Mouse (Mus musculus) embryonic facial prominence, embryonic 11.5 days (tissue): Measurements from ENCODE around the gene Tm4sf20. TPM values are rescaled to one million over a fixed set of nuclear protein-coding genes. Genes with fewer than 3 reads are reported as not detected.

Experiments
- ATAC-seq: fragments of 200-750 bp; cut with Nextera tagmentation; replicated peaks from 2 replicates; pipeline ENCODE4 v1.8.0; 2017; ENCODE audit warnings: low read depth; ENCODE audit not compliant: insufficient number of reproducible peaks, low FRiP score, low TSS enrichment
- DNase-seq: peaks from one replicate; pipeline ENCODE4 v3.0.0-alpha.2; 2015; ENCODE audit warnings: low spot score
- H3K27ac ChIP-seq: fragments of 300-500 bp; sonication (generic); replicated peaks from 2 replicates; pipeline ENCODE4 v1.5.1; 2014; ENCODE audit warnings: mild to moderate bottlenecking, low read depth, low read length, control low read depth
- H3K27me3 ChIP-seq: fragments of 300-500 bp; sonication (generic); 2 replicates; pipeline ENCODE4 v1.6.1; 2014; ENCODE audit warnings: mild to moderate bottlenecking, low read length, moderate library complexity, mixed read lengths; ENCODE audit not compliant: control insufficient read depth, insufficient read depth
- H3K36me3 ChIP-seq: fragments of 300-500 bp; sonication (generic); replicated peaks from 2 replicates; pipeline ENCODE4 v1.6.1; 2014; ENCODE audit warnings: low read depth, mild to moderate bottlenecking, low read length, moderate library complexity, mixed read lengths; ENCODE audit not compliant: control insufficient read depth, insufficient read depth
- H3K4me1 ChIP-seq: fragments of 300-500 bp; sonication (generic); 2 replicates; pipeline ENCODE4 v1.6.1; 2014; ENCODE audit warnings: low read length, mixed read lengths; ENCODE audit not compliant: control insufficient read depth, insufficient read depth
- H3K4me2 ChIP-seq: fragments of 300-500 bp; sonication (generic); 2 replicates; pipeline ENCODE4 v1.6.1; 2014; ENCODE audit warnings: low read depth, mild to moderate bottlenecking, control low read depth, low read length, moderate library complexity
- H3K4me3 ChIP-seq: fragments of 300-500 bp; sonication (generic); 2 replicates; pipeline ENCODE4 v1.5.1; 2014; ENCODE audit warnings: low read depth, low read length, control low read depth
- H3K9ac ChIP-seq: fragments of 300-500 bp; sonication (generic); replicated peaks from 2 replicates; pipeline ENCODE4 v1.6.1; 2014; ENCODE audit warnings: mild to moderate bottlenecking, control low read depth, low read length
- H3K9me3 ChIP-seq: fragments of 300-500 bp; sonication (generic); replicated peaks from 2 replicates; pipeline ENCODE4 v1.6.1; 2016; ENCODE audit warnings: mild to moderate bottlenecking, low read length, inconsistent platforms, mixed read lengths; ENCODE audit not compliant: control insufficient read depth
- WGBS: fragments of 180-500 bp; shearing (Covaris S2); extraction: QIAGEN DNeasy Blood & Tissue Kit; methylation state at CpG from one replicate; pipeline ENCODE4 v1.1.7; 2014; 5-methylcytosine and 5-hydroxymethylcytosine counted together
- polyA plus RNA-seq: library from polyadenylated mRNA; unstranded; fragments of >200 nt; fragmentation: Nextera tagmentation; extraction: Ambion mirVana; gene quantifications from 2 replicates; pipeline ENCODE4 v1.2.1, GENCODE M21; 2014

Tm4sf20 gene
- polyA plus RNA-seq = not detected in 2 replicates

GRCm38 (mm10) chr1:82768269-82768668, at the start of gene Tm4sf20:
Tm4sf20 (minus strand) TSS chr1:82768461.
- Histone ChIP-seq H3K36me3 (no peaks in the 10 kb centered on the region), H3K9me3 (no peaks in the 10 kb centered on the region), H3K27me3 (no peaks in the 10 kb centered on the region), H3K4me3 (no peak within 1 kb of the TSS), H3K27ac (no peak within 1 kb of the TSS), H3K4me1 (no peaks in the 10 kb centered on the region), H3K9ac (no peak within 1 kb of the TSS), H3K4me2 (no peak within 1 kb of the TSS)
- WGBS = 80% methylated on average over 5 of the region's 5 CpGs
- no peak for ATAC-seq
- no peak for DNase-seq

GRCm38 (mm10) chr1:82815941-82816716, 47.9 kb upstream of the Tm4sf20 start:
- ATAC-seq (no peak), DNase-seq (no peak)
- Histone ChIP-seq H3K27ac (no peak overlapping the region), H3K4me2 (no peak overlapping the region), H3K9me3 (no peaks in the 10 kb centered on the region), H3K9ac (no peak overlapping the region), H3K4me1 (no peaks in the 10 kb centered on the region), H3K4me3 (no peak overlapping the region), H3K36me3 (no peaks in the 10 kb centered on the region), H3K27me3 (no peaks in the 10 kb centered on the region)
- 75% methylated on average over 17 of the region's 17 CpGs for WGBS

GRCm38 (mm10) chr1:82811766-82812165, 43.5 kb upstream of the Tm4sf20 start:
- H3K36me3 ChIP-seq = no peaks in the 10 kb centered on the region
- WGBS = 62% methylated on average over 1 of the region's 1 CpGs
- H3K4me2 ChIP-seq = no peak overlapping the region
- H3K4me1 ChIP-seq = no peaks in the 10 kb centered on the region
- H3K27me3 ChIP-seq = no peaks in the 10 kb centered on the region
- DNase-seq (no peak), ATAC-seq (no peak)
- no peaks in the 10 kb centered on the region for H3K9me3 ChIP-seq
- no peak overlapping the region for H3K9ac ChIP-seq
- no peak overlapping the region for H3K4me3 ChIP-seq
- H3K27ac ChIP-seq = no peak overlapping the region

GRCm38 (mm10) chr1:82808564-82808963, 40.3 kb upstream of the Tm4sf20 start:
- DNase-seq = no peak
- no peak overlapping the region for H3K27ac ChIP-seq
- no peak overlapping the region for H3K4me3 ChIP-seq
- no peak overlapping the region for H3K9ac ChIP-seq
- H3K4me2 ChIP-seq = no peak overlapping the region
- no peaks in the 10 kb centered on the region for H3K36me3 ChIP-seq
- WGBS = 54% methylated on average over 3 of the region's 3 CpGs
- no peaks in the 10 kb centered on the region for H3K27me3 ChIP-seq
- no peaks in the 10 kb centered on the region for H3K9me3 ChIP-seq
- no peaks in the 10 kb centered on the region for H3K4me1 ChIP-seq
- ATAC-seq = no peak

DNA sequence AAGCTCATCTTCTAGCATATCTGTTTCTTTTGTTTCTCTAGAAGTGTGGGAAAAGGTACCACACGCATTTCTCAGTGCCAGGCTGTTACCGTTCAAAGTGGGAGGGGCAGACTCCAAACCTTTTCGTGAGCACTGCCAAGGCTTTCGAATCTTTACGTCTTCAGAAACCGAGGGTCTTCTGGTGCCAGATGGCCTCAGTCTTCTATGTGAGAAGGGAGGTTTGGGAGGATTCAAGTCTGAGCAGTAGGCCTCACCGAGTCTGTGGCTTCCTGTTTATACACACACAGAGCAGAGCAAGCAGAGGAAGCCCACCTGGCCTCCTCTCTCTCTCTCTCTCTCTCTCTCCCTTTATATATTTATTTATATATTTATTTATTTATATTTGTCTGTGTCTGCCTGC, 38.9 kb upstream of the Tm4sf20 start:
- no peaks in the 10 kb centered on the region for H3K36me3 ChIP-seq
- no peak overlapping the region for H3K4me2 ChIP-seq
- no peak overlapping the region for H3K9ac ChIP-seq
- 91% methylated on average over 7 of the region's 7 CpGs for WGBS
- H3K4me1 ChIP-seq = no peaks in the 10 kb centered on the region
- H3K27ac ChIP-seq = no peak overlapping the region
- ATAC-seq (no peak), DNase-seq (no peak)
- H3K27me3 ChIP-seq = no peaks in the 10 kb centered on the region
- H3K4me3 ChIP-seq = no peak overlapping the region
- no peaks in the 10 kb centered on the region for H3K9me3 ChIP-seq

GRCm38 (mm10) chr1:82806391-82806790, 38.1 kb upstream of the Tm4sf20 start:
- no peak overlapping the region for H3K9ac ChIP-seq
- H3K4me2 ChIP-seq = no peak overlapping the region
- DNase-seq = no peak
- H3K27me3 ChIP-seq = no peaks in the 10 kb centered on the region
- no peaks in the 10 kb centered on the region for H3K4me1 ChIP-seq
- no peaks in the 10 kb centered on the region for H3K9me3 ChIP-seq
- no peak for ATAC-seq
- WGBS = 83% methylated on average over 8 of the region's 8 CpGs
- H3K4me3 ChIP-seq = no peak overlapping the region
- no peak overlapping the region for H3K27ac ChIP-seq
- H3K36me3 ChIP-seq = no peaks in the 10 kb centered on the region

DNA sequence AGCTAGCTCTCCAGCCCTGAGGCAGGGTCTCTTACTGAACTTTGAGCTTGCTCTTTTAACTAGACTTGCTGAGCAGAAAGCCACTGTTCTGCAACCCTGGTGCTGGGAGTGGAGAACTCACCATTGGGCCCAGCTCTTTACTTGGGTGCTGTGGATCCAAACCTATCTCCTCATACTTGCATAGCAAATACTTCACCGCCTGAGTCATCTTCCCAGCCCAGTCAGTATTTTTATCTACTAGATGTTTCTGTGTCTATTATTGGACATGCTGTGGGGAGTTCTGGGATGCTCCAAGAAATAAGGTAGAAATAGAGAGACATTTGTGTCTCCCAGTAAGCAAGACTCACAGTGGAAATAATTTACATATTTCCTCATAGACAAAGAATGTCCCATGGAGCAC, 35.8 kb upstream of the Tm4sf20 start:
- Histone ChIP-seq H3K36me3 (no peaks in the 10 kb centered on the region), H3K4me3 (no peak overlapping the region), H3K27ac (no peak overlapping the region), H3K9ac (no peak overlapping the region), H3K4me1 (no peaks in the 10 kb centered on the region), H3K4me2 (no peak overlapping the region), H3K27me3 (no peaks in the 10 kb centered on the region), H3K9me3 (no peaks in the 10 kb centered on the region)
- 86% methylated on average over 1 of the region's 1 CpGs for WGBS
- ATAC-seq = no peak
- no peak for DNase-seq

- Histone ChIP-seq H3K27ac (no peak overlapping the region), H3K4me1 (no peaks in the 10 kb centered on the region), H3K36me3 (no peaks in the 10 kb centered on the region), H3K4me2 (no peak overlapping the region), H3K27me3 (no peaks in the 10 kb centered on the region), H3K9me3 (no peaks in the 10 kb centered on the region), H3K4me3 (no peak overlapping the region), H3K9ac (no peak overlapping the region)
- DNase-seq (no peak), ATAC-seq (no peak)
- WGBS = 74% methylated on average over 7 of the region's 7 CpGs
These were observed 35.3 kb upstream of the Tm4sf20 start for GRCm38 (mm10) chr1:82803608-82804007.
